Mouse (Mus musculus) heart, postnatal 0 days (tissue): Measurements from ENCODE around the gene Phf11c. TPM values are rescaled to one million over a fixed set of nuclear protein-coding genes. Genes with fewer than 3 reads are reported as not detected.

Experiments used
- ATAC-seq: fragments of 200-750 bp; cut with Nextera tagmentation; 2 replicates; pipeline ENCODE4 v1.8.0; 2017; ENCODE audit warnings: low read depth, moderate number of reproducible peaks, moderate library complexity; ENCODE audit not compliant: insufficient read depth
- DNase-seq: peaks from one replicate; pipeline ENCODE4 v3.0.0-alpha.2; 2016; ENCODE audit warnings: low spot score
- H3K27ac ChIP-seq: fragments of 300-500 bp; sonication (generic); 2 replicates; pipeline ENCODE4 v1.5.1; 2014; ENCODE audit warnings: low read depth, mild to moderate bottlenecking
- H3K27me3 ChIP-seq: fragments of 300-500 bp; sonication (generic); 2 replicates; pipeline ENCODE4 v1.6.1; 2014; ENCODE audit warnings: low read length, mixed read lengths; ENCODE audit not compliant: control insufficient read depth, insufficient read depth
- H3K36me3 ChIP-seq: fragments of 300-500 bp; sonication (generic); replicated peaks from 2 replicates; pipeline ENCODE4 v1.6.1; 2014; ENCODE audit warnings: low read length, mixed read lengths; ENCODE audit not compliant: control insufficient read depth, insufficient read depth
- H3K4me1 ChIP-seq: fragments of 300-500 bp; sonication (generic); 2 replicates; pipeline ENCODE4 v1.6.1; 2014; ENCODE audit warnings: antibody characterized with exemption; ENCODE audit not compliant: control insufficient read depth, insufficient read depth
- H3K4me2 ChIP-seq: fragments of 300-500 bp; sonication (generic); 2 replicates; pipeline ENCODE4 v1.6.1; 2014; ENCODE audit warnings: low read depth, mild to moderate bottlenecking, low read length, moderate library complexity
- H3K4me3 ChIP-seq: fragments of 300-500 bp; sonication (generic); 2 replicates; pipeline ENCODE4 v1.5.1; 2014; ENCODE audit warnings: low read depth, low read length
- H3K9ac ChIP-seq: fragments of 300-500 bp; sonication (generic); replicated peaks from 2 replicates; pipeline ENCODE4 v1.6.1; 2014; ENCODE audit warnings: low read depth, low read length, mixed read lengths
- H3K9me3 ChIP-seq: fragments of 300-500 bp; sonication (generic); replicated peaks from 2 replicates; pipeline ENCODE4 v1.6.1; 2016; ENCODE audit warnings: low read length; ENCODE audit not compliant: control insufficient read depth
- CTCF ChIP-seq: IDR thresholded peaks from 2 replicates; pipeline ENCODE4 v1.5.1; 2016; ENCODE audit warnings: antibody characterized with exemption, control low read depth, low read depth
- EP300 ChIP-seq: IDR thresholded peaks from 2 replicates; pipeline ENCODE4 v1.6.1; 2016; ENCODE audit warnings: antibody characterized with exemption, low read depth
- WGBS: fragments of 180-500 bp; shearing (Covaris S2); extraction: QIAGEN DNeasy Blood & Tissue Kit; methylation state at CpG from one replicate; pipeline ENCODE4 v1.1.7; 2014; 5-methylcytosine and 5-hydroxymethylcytosine counted together
- polyA plus RNA-seq: library from polyadenylated mRNA; unstranded; fragments of >200 nt; fragmentation: Nextera tagmentation; extraction: Ambion mirVana; gene quantifications from 2 replicates; pipeline ENCODE4 v1.2.1, GENCODE M21; 2015
- total RNA-seq: library from RNA; depleted of rRNA; stranded (reverse); fragments of >200 nt; gene quantifications from 2 replicates; pipeline ENCODE4 v1.2.3, GENCODE M21; 2014; ENCODE audit warnings: low replicate concordance; rRNA removed

Phf11c gene
- total RNA-seq (0.46 TPM in 1 of 2 replicates, not detected in the other), polyA plus RNA-seq (0.15 and 0.18 TPM in 2 replicates)

DNA sequence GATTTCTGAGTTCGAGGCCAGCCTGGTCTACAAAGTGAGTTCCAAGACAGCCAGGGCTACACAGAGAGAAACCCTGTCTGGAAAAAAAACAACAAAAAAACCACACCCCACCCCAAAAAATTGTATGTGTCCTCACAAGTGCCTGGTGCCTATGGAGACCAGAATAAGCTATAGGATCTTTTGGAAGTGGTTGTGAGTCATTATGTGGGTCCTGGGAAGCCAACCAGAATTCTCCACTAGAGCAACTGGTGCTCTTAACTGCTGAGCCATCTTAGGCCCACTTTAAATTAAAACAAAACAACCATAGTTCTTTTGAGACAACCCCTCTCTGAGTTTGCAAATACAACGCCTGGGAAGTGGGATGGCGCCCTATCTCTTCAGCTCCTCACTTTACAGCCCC, at the start of gene Phf11c:
Gene Phf11c, minus strand, starts transcription at position 101 of the 400 bp plus-strand sequence.
- no peak within 1 kb of the TSS for H3K4me2 ChIP-seq
- no peak within 1 kb of the TSS for H3K4me3 ChIP-seq
- H3K36me3 ChIP-seq = no peaks in the 10 kb centered on the region
- no peaks in the 10 kb centered on the region for H3K27me3 ChIP-seq
- 87% methylated on average over 3 of the region's 3 CpGs for WGBS
- DNase-seq = no peak
- no peaks in the 10 kb centered on the region for H3K4me1 ChIP-seq
- no peak within 1 kb of the TSS for H3K27ac ChIP-seq
- H3K9me3 ChIP-seq = no peaks in the 10 kb centered on the region
- H3K9ac ChIP-seq = no peak within 1 kb of the TSS
- TF ChIP-seq CTCF = no peak
- TF ChIP-seq EP300 = no peak
- no peak for ATAC-seq

DNA sequence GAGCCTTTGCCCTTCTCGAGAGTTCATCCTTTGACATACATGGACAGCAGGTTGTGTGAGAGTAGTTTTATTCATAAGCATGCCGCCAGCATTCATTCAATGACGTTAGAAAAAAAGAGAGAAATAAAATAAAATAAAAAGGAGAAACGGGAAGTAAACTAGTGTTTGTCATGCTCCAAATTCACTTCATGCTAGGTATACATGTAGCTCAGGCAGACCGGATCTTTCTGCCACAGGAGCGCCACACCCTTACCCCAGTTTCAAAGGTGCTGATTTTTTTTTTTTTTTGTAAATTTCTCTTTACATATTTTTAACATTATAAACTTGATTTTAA, 46.3 kb upstream of the Phf11c start:
- TF ChIP-seq CTCF (no peak), EP300 (no peak)
- DNase-seq (no peak), ATAC-seq (no peak)
- Histone ChIP-seq H3K4me3 (peak overlapping the region; percentile 85), H3K9me3 (no peaks in the 10 kb centered on the region), H3K27ac (peak overlapping the region; percentile 85), H3K36me3 (peaks cover 4% of the 10 kb centered on the region; the same call in 1 of the 2 replicates), H3K9ac (peak overlapping the region; percentile 84), H3K4me2 (peak overlapping the region; percentile 98), H3K27me3 (no peaks in the 10 kb centered on the region), H3K4me1 (peaks cover 4% of the 10 kb centered on the region; the same call in 1 of the 2 replicates)
- 6% methylated on average over 6 of the region's 6 CpGs for WGBS

DNA sequence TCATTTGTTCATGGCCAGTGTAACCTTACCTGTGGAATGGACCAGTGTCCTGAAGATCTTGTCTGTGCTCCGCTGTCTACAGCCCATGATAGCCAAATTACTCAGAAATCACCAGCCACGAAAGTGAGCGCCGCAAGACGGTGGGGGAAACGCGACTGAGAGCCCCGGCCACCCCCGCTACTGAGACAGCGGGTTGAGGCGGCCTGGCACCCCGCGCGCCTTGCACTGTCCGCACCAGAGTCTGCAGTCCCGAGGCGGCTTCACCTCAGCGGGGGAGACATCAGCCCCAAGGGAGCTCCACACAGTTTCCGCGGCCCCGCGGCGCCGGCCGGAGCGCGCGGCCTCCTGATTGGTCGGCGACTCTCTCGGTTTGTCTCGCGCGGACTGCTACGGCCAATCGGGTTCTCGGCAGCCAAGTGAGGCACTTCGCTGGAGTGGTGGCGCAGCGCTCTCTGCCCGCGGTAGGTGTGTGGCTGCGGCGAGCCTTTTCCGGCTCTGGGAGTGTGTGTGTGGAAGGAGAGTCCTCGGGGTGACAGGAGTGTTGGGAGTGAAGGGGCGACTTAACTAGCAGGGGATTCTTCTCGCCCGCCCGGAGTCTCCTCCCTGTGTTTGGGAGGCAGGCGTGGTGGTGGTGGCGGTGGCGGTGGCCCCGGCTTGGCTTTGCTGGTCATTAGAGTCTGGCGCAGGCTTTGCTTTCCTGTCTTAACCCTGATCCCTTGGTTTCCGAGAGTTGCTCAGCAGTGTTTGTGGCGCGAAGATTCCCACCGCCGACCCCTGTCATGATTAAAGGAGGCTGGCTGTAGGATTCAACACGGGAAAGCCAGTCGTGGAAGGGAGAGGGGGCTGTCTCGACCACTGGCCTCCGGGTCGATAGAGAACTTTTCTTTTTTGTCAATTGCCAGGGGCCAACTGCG, 45.6 kb upstream of the Phf11c start, which contains the start of the genes Setdb2 and Cab39l:
Gene Setdb2, minus strand, starts transcription at position 327 of the 914 bp plus-strand sequence.
Gene Cab39l, plus strand, starts transcription at position 415 of the 914 bp plus-strand sequence.
- peak within 1 kb of the TSS; percentile 98 for H3K4me2 ChIP-seq
- no peak for TF ChIP-seq EP300
- peak; percentile 44 for TF ChIP-seq CTCF
- H3K4me1 ChIP-seq = peaks cover 4% of the 10 kb centered on the region; the same call in 1 of the 2 replicates
- H3K9me3 ChIP-seq = no peaks in the 10 kb centered on the region
- peak within 1 kb of the TSS; percentile 85 for H3K27ac ChIP-seq
- peaks cover 4% of the 10 kb centered on the region; the same call in 1 of the 2 replicates for H3K36me3 ChIP-seq
- peak within 1 kb of the TSS; percentile 84 for H3K9ac ChIP-seq
- DNase-seq = peak; percentile 93
- H3K27me3 ChIP-seq = no peaks in the 10 kb centered on the region
- peak; percentile 100 for ATAC-seq
- peak within 1 kb of the TSS; percentile 85 for H3K4me3 ChIP-seq
- WGBS = 0% methylated on average over 66 of the region's 66 CpGs

DNA sequence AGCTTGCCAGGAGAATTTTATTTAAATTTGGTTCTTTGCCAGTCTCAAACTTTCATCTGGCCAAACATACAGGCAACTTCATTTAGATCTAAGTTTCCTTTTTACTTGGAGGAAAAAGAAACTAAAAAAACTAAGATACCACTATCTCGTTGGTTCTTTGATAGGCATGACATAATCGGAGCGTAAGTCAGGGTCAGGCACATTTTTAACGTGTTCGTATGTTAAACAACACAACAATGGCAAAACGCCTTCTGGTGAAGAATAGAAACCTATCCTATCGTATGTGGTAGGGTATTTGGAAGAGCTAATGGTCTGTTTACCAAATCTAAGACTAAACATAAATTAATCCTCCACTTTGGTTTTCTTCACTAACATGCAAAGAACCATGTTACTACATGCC, 44.9 kb upstream of the Phf11c start:
- no peaks in the 10 kb centered on the region for H3K27me3 ChIP-seq
- peaks cover 4% of the 10 kb centered on the region; the same call in 1 of the 2 replicates for H3K36me3 ChIP-seq
- 9% methylated on average over 7 of the region's 7 CpGs for WGBS
- H3K27ac ChIP-seq = no peak overlapping the region
- peak overlapping the region; percentile 98 for H3K4me2 ChIP-seq
- H3K4me3 ChIP-seq = peak overlapping the region; percentile 85
- no peak for DNase-seq
- TF ChIP-seq EP300 (no peak), CTCF (no peak)
- no peaks in the 10 kb centered on the region for H3K9me3 ChIP-seq
- H3K4me1 ChIP-seq = peaks cover 4% of the 10 kb centered on the region; the same call in 1 of the 2 replicates
- ATAC-seq = no peak
- H3K9ac ChIP-seq = peak overlapping the region; percentile 84

DNA sequence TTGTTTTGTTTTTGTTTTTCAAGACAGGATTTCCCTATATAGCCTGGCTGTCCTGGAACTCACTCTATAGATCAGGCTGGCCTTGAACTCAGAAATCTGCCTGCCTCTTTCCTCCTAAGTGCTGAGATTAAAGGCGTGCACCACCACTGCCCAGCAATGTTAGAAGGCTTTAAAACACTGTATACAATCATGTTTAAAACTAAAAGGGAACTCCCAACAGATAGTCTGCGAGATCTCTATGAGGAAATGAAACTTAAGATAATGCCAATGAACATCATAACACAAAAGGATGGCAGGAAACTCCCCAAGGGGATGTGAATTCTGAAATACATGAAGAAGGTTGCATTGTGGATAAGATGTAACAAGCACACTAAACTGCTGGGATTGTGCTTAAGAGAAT, 43.3 kb upstream of the Phf11c start:
- DNase-seq (no peak), ATAC-seq (no peak)
- 76% methylated on average over 2 of the region's 2 CpGs for WGBS
- no peak for TF ChIP-seq CTCF
- TF ChIP-seq EP300 = no peak
- Histone ChIP-seq H3K4me3 (no peak overlapping the region), H3K9me3 (no peaks in the 10 kb centered on the region), H3K4me2 (no peak overlapping the region), H3K27ac (no peak overlapping the region), H3K9ac (no peak overlapping the region), H3K36me3 (peaks cover 4% of the 10 kb centered on the region; the same call in 1 of the 2 replicates), H3K4me1 (peaks cover 4% of the 10 kb centered on the region; the same call in 1 of the 2 replicates), H3K27me3 (no peaks in the 10 kb centered on the region)
